Mouse (Mus musculus): ENCODE measurements around the gene Itgb4. TPM values are rescaled to one million over a fixed set of nuclear protein-coding genes. Genes with fewer than 3 reads are reported as not detected.

Itgb4 gene
- polyA plus RNA-seq, 1 experiment from 2014 or later = 0.83 TPM

DNA sequence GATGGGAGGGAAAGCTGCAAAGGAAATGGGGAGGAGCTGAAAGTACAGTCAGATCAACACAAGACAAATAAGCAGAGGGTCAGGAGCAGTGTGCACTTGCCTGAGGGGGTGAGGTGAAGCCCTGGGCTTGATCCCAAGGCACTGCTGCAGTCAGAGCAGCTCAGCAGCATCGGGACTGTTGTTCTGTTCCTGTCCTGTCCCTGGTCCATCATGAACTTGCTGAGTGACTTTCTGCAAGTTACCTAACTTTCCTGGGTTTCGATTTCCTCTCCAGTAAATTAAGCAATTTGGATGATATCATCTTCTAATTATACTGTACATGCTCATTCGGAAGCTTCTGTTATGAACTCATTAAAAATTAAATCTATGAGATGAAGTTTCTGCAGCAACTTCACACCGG is 53.2 kb downstream of the Itgb4 start, which contains the start of gene H3f3b:
Gene H3f3b (minus strand): TSS at position 207 of the 400 bp plus-strand sequence.
- H3K4me2 ChIP-seq (ENCODE audit: low read depth, low read length) = no peak within 1 kb of the TSS
- no peaks in the 10 kb centered on the region for H3K27me3 ChIP-seq (ENCODE audit: control insufficient read depth, insufficient read depth, low read length)
- H3K9ac ChIP-seq (replicated peaks; ENCODE audit: low read length) = no peak within 1 kb of the TSS
- H3K9me3 ChIP-seq (replicated peaks; ENCODE audit: control insufficient read depth, low read length) = no peaks in the 10 kb centered on the region
- WGBS = 72% methylated on average over 4 of the region's 4 CpGs
- H3K4me1 ChIP-seq (ENCODE audit: control insufficient read depth, insufficient read depth, low read length) = no peaks in the 10 kb centered on the region
- no peaks in the 10 kb centered on the region for H3K36me3 ChIP-seq (replicated peaks; ENCODE audit: control insufficient read depth, insufficient read depth, low read depth, low read length)
- DNase-seq (ENCODE audit: low spot score) (no peak), ATAC-seq (replicated peaks; ENCODE audit: insufficient number of reproducible peaks, low FRiP score, low TSS enrichment, low read depth) (no peak)
- no peak within 1 kb of the TSS for H3K27ac ChIP-seq (replicated peaks; ENCODE audit: low read depth, low read length)
- no peak within 1 kb of the TSS for H3K4me3 ChIP-seq (ENCODE audit: low read depth, low read length)

DNA sequence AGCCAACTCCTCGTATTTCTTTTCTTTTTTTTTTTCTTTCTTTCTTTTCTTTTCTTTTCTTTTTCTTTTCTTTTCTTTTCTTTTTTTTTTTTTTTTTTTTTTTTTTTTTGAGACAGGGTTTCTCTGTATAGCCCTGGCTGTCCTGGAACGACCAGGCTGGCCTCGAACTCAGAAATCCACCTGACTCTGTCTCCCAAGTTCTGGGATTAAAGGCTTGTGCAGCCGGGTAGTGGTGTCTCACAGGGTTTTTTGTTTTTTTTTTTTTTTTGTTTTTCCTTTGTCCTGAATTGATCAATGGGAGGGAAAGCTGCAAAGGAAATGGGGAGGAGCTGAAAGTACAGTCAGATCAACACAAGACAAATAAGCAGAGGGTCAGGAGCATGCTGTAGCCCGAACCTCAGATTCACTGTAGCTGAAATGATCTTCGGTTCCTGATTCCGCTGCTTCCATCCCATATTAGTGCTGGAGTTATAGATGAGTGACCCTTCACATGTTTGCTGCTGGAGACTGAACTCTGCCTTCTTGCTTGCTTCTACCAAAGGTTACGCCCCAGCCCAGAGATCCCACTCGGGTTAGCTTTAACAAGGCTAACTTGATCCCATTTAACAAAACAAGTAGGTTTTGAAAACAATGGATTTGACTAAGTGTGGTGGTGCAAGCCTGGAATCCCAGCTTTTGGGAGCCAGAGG is 53.8 kb downstream of the Itgb4 start:
- 82% methylated on average over 9 of the region's 9 CpGs for WGBS
- H3K27ac ChIP-seq (replicated peaks; ENCODE audit: low read depth, low read length) = no peak overlapping the region
- DNase-seq (ENCODE audit: low spot score) = no peak
- H3K9me3 ChIP-seq (replicated peaks; ENCODE audit: control insufficient read depth, low read length) = no peaks in the 10 kb centered on the region
- no peaks in the 10 kb centered on the region for H3K36me3 ChIP-seq (replicated peaks; ENCODE audit: control insufficient read depth, insufficient read depth, low read depth, low read length)
- ATAC-seq (replicated peaks; ENCODE audit: insufficient number of reproducible peaks, low FRiP score, low TSS enrichment, low read depth) = no peak
- no peak overlapping the region for H3K4me3 ChIP-seq (ENCODE audit: low read depth, low read length)
- H3K4me2 ChIP-seq (ENCODE audit: low read depth, low read length) = no peak overlapping the region
- no peaks in the 10 kb centered on the region for H3K27me3 ChIP-seq (ENCODE audit: control insufficient read depth, insufficient read depth, low read length)
- H3K9ac ChIP-seq (replicated peaks; ENCODE audit: low read length) = no peak overlapping the region
- no peaks in the 10 kb centered on the region for H3K4me1 ChIP-seq (ENCODE audit: control insufficient read depth, insufficient read depth, low read length)

- H3K27me3 ChIP-seq (ENCODE audit: control insufficient read depth, insufficient read depth, low read length) = no peaks in the 10 kb centered on the region
- no peak; the same call in 1 of the 2 replicates for ATAC-seq (replicated peaks; ENCODE audit: insufficient number of reproducible peaks, low FRiP score, low TSS enrichment, low read depth)
- H3K4me2 ChIP-seq (ENCODE audit: low read depth, low read length) = peak overlapping the region; percentile 65
- H3K9ac ChIP-seq (replicated peaks; ENCODE audit: low read length) = peak overlapping the region; percentile 39
- H3K9me3 ChIP-seq (replicated peaks; ENCODE audit: control insufficient read depth, low read length) = no peaks in the 10 kb centered on the region
- H3K36me3 ChIP-seq (replicated peaks; ENCODE audit: control insufficient read depth, insufficient read depth, low read depth, low read length) = no peaks in the 10 kb centered on the region
- H3K4me3 ChIP-seq (ENCODE audit: low read depth, low read length) = peak overlapping the region; percentile 68
- 85% methylated on average over 6 of the region's 6 CpGs for WGBS
- H3K4me1 ChIP-seq (ENCODE audit: control insufficient read depth, insufficient read depth, low read length) = no peaks in the 10 kb centered on the region
- no peak for DNase-seq (ENCODE audit: low spot score)
- H3K27ac ChIP-seq (replicated peaks; ENCODE audit: low read depth, low read length) = no peak overlapping the region
Observed at GRCm38 (mm10) chr11:116029086-116029865, 54.8 kb downstream of the Itgb4 start.

- no peaks in the 10 kb centered on the region for H3K36me3 ChIP-seq (replicated peaks; ENCODE audit: control insufficient read depth, insufficient read depth, low read depth, low read length)
- peak within 1 kb of the TSS; percentile 68 for H3K4me3 ChIP-seq (ENCODE audit: low read depth, low read length)
- ATAC-seq (replicated peaks; ENCODE audit: insufficient number of reproducible peaks, low FRiP score, low TSS enrichment, low read depth) (peak; percentile 93), DNase-seq (ENCODE audit: low spot score) (peak; percentile 99)
- H3K4me2 ChIP-seq (ENCODE audit: low read depth, low read length) = peak within 1 kb of the TSS; percentile 74
- peak within 1 kb of the TSS; percentile 98 for H3K27ac ChIP-seq (replicated peaks; ENCODE audit: low read depth, low read length)
- H3K9me3 ChIP-seq (replicated peaks; ENCODE audit: control insufficient read depth, low read length) = no peaks in the 10 kb centered on the region
- WGBS = under 1% methylated on average over 67 of the region's 67 CpGs
- H3K27me3 ChIP-seq (ENCODE audit: control insufficient read depth, insufficient read depth, low read length) = no peaks in the 10 kb centered on the region
- H3K9ac ChIP-seq (replicated peaks; ENCODE audit: low read length) = peak within 1 kb of the TSS; percentile 92
- no peaks in the 10 kb centered on the region for H3K4me1 ChIP-seq (ENCODE audit: control insufficient read depth, insufficient read depth, low read length)
Observed at GRCm38 (mm10) chr11:116030088-116030897, 55.8 kb downstream of the Itgb4 start, which contains the start of gene Unk. Unk (plus strand) TSS chr11:116030322.

DNA sequence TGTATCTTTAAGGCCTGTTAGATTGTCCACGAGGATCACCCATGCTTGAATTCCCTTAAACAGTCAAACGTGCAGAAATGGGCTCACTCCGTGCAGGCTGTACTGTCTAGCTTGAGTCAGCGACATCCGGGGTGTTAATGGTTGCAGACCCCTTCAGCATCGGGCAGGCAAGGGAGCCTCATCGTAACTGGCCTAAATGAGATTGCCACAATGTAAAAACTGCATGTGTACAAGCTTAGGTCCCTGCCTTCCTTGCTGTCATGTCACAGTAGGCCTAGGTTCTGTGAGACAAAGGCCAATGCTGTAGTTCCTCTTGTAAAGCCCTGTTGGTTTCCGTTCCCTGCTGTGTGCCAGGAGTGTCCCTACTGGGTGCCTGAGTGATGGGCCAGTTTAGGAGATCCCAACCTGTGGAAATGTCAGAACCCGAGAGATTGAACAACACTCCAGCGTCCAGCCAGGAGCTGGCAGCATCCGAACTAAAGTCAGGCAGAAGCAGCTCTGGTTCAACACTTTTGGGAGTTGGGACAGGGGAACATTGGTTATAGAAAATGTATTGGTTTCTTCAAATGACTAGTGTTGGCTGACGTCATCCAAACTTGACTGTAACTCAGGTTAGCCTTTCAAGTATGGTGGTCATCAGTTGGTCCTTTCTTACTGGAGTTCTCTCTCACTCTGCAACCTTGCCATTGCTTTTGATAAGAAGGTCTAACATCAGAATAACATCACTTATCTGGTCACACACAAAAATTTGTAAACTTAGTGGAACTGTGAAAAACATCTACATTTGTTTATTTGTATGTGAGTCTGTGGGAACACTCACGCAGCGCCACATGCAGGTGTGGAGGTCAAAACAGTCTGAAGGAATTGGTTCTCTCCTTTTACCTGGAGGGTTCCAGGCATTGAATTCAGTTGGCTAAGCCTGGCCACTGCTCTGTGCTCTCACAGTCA is 56.7 kb downstream of the Itgb4 start:
- peak overlapping the region; percentile 68 for H3K4me3 ChIP-seq (ENCODE audit: low read depth, low read length)
- DNase-seq (ENCODE audit: low spot score) (peak; percentile 27), ATAC-seq (replicated peaks; ENCODE audit: insufficient number of reproducible peaks, low FRiP score, low TSS enrichment, low read depth) (peak; percentile 17; the same call in 1 of the 2 replicates)
- H3K4me1 ChIP-seq (ENCODE audit: control insufficient read depth, insufficient read depth, low read length) = no peaks in the 10 kb centered on the region
- no peaks in the 10 kb centered on the region for H3K9me3 ChIP-seq (replicated peaks; ENCODE audit: control insufficient read depth, low read length)
- no peaks in the 10 kb centered on the region for H3K27me3 ChIP-seq (ENCODE audit: control insufficient read depth, insufficient read depth, low read length)
- peak overlapping the region; percentile 74 for H3K4me2 ChIP-seq (ENCODE audit: low read depth, low read length)
- H3K27ac ChIP-seq (replicated peaks; ENCODE audit: low read depth, low read length) = peak overlapping the region; percentile 98
- WGBS = 27% methylated on average over 14 of the region's 14 CpGs
- peak overlapping the region; percentile 92 for H3K9ac ChIP-seq (replicated peaks; ENCODE audit: low read length)
- H3K36me3 ChIP-seq (replicated peaks; ENCODE audit: control insufficient read depth, insufficient read depth, low read depth, low read length) = no peaks in the 10 kb centered on the region

DNA sequence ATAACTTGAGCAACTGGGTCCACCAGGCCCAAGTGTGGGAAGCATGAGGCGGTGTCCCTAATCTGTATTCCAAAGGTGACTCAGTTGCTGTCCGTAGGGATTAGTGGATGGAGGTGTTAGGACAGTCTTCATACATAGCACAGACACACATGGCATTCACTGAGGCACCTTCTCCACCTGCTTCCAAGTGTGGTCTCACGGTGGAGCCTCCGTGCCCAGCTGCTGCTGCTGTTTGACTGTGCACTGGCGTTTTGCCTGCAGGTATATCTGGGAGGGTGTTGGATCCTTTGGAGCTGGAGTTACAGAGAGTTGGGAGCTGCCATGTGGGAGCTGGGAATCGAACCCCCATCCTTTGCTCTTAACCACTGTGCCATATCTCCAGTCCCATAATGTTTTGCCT is 60.1 kb downstream of the Itgb4 start:
- 96% methylated on average over 6 of the region's 6 CpGs for WGBS
- no peaks in the 10 kb centered on the region for H3K27me3 ChIP-seq (ENCODE audit: control insufficient read depth, insufficient read depth, low read length)
- ATAC-seq (replicated peaks; ENCODE audit: insufficient number of reproducible peaks, low FRiP score, low TSS enrichment, low read depth) (no peak), DNase-seq (ENCODE audit: low spot score) (no peak)
- no peaks in the 10 kb centered on the region for H3K4me1 ChIP-seq (ENCODE audit: control insufficient read depth, insufficient read depth, low read length)
- H3K9ac ChIP-seq (replicated peaks; ENCODE audit: low read length) = no peak overlapping the region
- no peaks in the 10 kb centered on the region for H3K9me3 ChIP-seq (replicated peaks; ENCODE audit: control insufficient read depth, low read length)
- no peak overlapping the region for H3K4me3 ChIP-seq (ENCODE audit: low read depth, low read length)
- H3K4me2 ChIP-seq (ENCODE audit: low read depth, low read length) = no peak overlapping the region
- peaks cover 4% of the 10 kb centered on the region; the same call in 1 of the 2 replicates for H3K36me3 ChIP-seq (replicated peaks; ENCODE audit: control insufficient read depth, insufficient read depth, low read depth, low read length)
- H3K27ac ChIP-seq (replicated peaks; ENCODE audit: low read depth, low read length) = no peak overlapping the region

- ATAC-seq (replicated peaks; ENCODE audit: insufficient number of reproducible peaks, low FRiP score, low TSS enrichment, low read depth) (no peak), DNase-seq (ENCODE audit: low spot score) (no peak)
Observed at GRCm38 (mm10) chr11:116036671-116037070, 62.2 kb downstream of the Itgb4 start.

More at GRCm38 (mm10) chr11:116036671-116037070, 62.2 kb downstream of the Itgb4 start:
- no peak overlapping the region for H3K27ac ChIP-seq (replicated peaks; ENCODE audit: low read depth, low read length)
- H3K4me2 ChIP-seq (ENCODE audit: low read depth, low read length) = no peak overlapping the region
- no peaks in the 10 kb centered on the region for H3K4me1 ChIP-seq (ENCODE audit: control insufficient read depth, insufficient read depth, low read length)
- peaks cover 9% of the 10 kb centered on the region for H3K36me3 ChIP-seq (replicated peaks; ENCODE audit: control insufficient read depth, insufficient read depth, low read depth, low read length)
- 94% methylated on average over 3 of the region's 3 CpGs for WGBS
- H3K9me3 ChIP-seq (replicated peaks; ENCODE audit: control insufficient read depth, low read length) = no peaks in the 10 kb centered on the region
- no peak overlapping the region for H3K9ac ChIP-seq (replicated peaks; ENCODE audit: low read length)
- H3K4me3 ChIP-seq (ENCODE audit: low read depth, low read length) = no peak overlapping the region
- H3K27me3 ChIP-seq (ENCODE audit: control insufficient read depth, insufficient read depth, low read length) = no peaks in the 10 kb centered on the region

Measured in embryonic facial prominence, embryonic 11.5 days (tissue).